Mouse (Mus musculus) neural tube, embryonic 14.5 days (tissue): ENCODE measurements at regions not wholly inside any gene's neighbourhood (a gene's known extent, or its start where the extent isn't known, plus 50 kb on each side); places are given as distances from the start of the nearest gene placed in this dataset.
A peak's percentile ranks its signal among the peaks of the same experiment; 100 is the strongest.

Experiments
- ATAC-seq: fragments of 200-750 bp; cut with Nextera tagmentation; 2 replicates; pipeline ENCODE4 v1.8.0; 2017; ENCODE audit warnings: low read depth, mild to moderate bottlenecking, moderate TSS enrichment, moderate library complexity
- H3K27ac ChIP-seq: fragments of 300-500 bp; sonication (generic); 2 replicates; pipeline ENCODE4 v1.5.1; 2014; ENCODE audit warnings: low read depth, mild to moderate bottlenecking, control low read depth, low read length, moderate library complexity, mixed read lengths
- H3K27me3 ChIP-seq: fragments of 300-500 bp; sonication (generic); 2 replicates; pipeline ENCODE4 v1.6.1; 2014; ENCODE audit warnings: low read length; ENCODE audit not compliant: control insufficient read depth, insufficient read depth
- H3K36me3 ChIP-seq: fragments of 300-500 bp; sonication (generic); 2 replicates; pipeline ENCODE4 v1.6.1; 2014; ENCODE audit warnings: low read length, mixed read lengths; ENCODE audit not compliant: control insufficient read depth, insufficient read depth
- H3K4me1 ChIP-seq: fragments of 300-500 bp; sonication (generic); 2 replicates; pipeline ENCODE4 v1.6.1; 2014; ENCODE audit warnings: low read length; ENCODE audit not compliant: control insufficient read depth, insufficient read depth
- H3K4me2 ChIP-seq: fragments of 300-500 bp; sonication (generic); 2 replicates; pipeline ENCODE4 v1.6.1; 2014; ENCODE audit warnings: mild to moderate bottlenecking, low read depth, low read length, control low read depth
- H3K4me3 ChIP-seq: fragments of 300-500 bp; sonication (generic); 2 replicates; pipeline ENCODE4 v1.5.1; 2014; ENCODE audit warnings: low read depth, low read length, control low read depth, mixed read lengths
- H3K9ac ChIP-seq: fragments of 300-500 bp; sonication (generic); replicated peaks from 2 replicates; pipeline ENCODE4 v1.6.1; 2014; ENCODE audit warnings: low read depth, mild to moderate bottlenecking, control low read depth, low read length, mixed read lengths
- H3K9me3 ChIP-seq: fragments of 300-500 bp; sonication (generic); 2 replicates; pipeline ENCODE4 v1.6.1; 2016; ENCODE audit warnings: low read length; ENCODE audit not compliant: control insufficient read depth
- WGBS: fragments of 180-500 bp; shearing (Covaris S2); extraction: QIAGEN DNeasy Blood & Tissue Kit; methylation state at CpG from one replicate; pipeline ENCODE4 v1.1.7; 2014; 5-methylcytosine and 5-hydroxymethylcytosine counted together

DNA sequence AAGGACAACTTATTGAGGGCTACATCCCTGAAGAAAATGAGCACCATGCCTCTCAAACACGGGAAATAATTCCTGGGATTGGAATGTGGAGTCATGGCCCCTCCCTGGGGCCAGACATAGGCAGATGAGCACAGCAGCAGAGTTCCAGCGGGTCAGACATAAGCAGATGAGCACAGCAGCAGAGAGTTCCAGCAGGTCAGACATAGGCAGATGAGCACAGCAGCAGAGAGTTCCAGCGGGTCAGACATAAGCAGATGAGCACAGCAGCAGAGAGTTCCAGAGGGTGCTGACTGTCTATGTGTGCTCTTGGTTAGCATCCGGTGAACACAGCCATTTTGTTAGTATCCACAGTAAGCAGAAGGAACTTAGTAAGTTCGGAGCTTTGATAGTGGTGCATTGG lies 126.2 kb upstream of the Ptprm start:
- Histone ChIP-seq H3K27me3 (no peaks in the 10 kb centered on the region), H3K36me3 (no peaks in the 10 kb centered on the region), H3K4me2 (no peak overlapping the region), H3K27ac (no peak overlapping the region), H3K9me3 (no peaks in the 10 kb centered on the region), H3K4me1 (no peaks in the 10 kb centered on the region), H3K9ac (no peak overlapping the region), H3K4me3 (no peak overlapping the region)
- ATAC-seq = 0 out of 2 replicates have a peak, but pooled peaks have one; percentile 17
- whole genome bisulfite sequencing = 83% methylated on average over 5 of the region's 5 CpGs

DNA sequence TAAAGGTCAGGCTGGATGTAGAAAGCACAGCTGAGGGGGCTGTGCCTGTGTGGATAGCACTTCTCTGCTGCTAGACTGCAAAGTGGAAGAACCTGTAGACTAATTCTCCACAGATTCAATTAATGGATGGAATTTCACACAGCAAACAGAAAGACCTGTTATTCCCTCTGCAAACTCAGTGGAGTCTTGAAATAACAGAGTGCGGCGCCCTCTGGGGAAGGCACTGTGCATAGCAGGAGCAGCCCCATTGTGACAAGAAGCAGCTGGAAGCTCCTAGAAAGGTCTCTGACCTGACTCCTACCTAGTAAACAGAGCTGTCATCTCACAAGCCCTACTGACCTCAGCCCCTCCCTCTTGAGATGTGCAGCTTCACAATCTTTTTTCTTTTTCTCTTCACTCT lies 118.9 kb upstream of the Ptprm start:
- H3K27ac ChIP-seq = no peak overlapping the region
- no peak for ATAC-seq
- WGBS = 43% methylated on average over 2 of the region's 2 CpGs
- no peaks in the 10 kb centered on the region for H3K27me3 ChIP-seq
- H3K4me1 ChIP-seq = no peaks in the 10 kb centered on the region
- no peaks in the 10 kb centered on the region for H3K9me3 ChIP-seq
- no peaks in the 10 kb centered on the region for H3K36me3 ChIP-seq
- H3K4me3 ChIP-seq = no peak overlapping the region
- H3K9ac ChIP-seq = no peak overlapping the region
- no peak overlapping the region for H3K4me2 ChIP-seq

DNA sequence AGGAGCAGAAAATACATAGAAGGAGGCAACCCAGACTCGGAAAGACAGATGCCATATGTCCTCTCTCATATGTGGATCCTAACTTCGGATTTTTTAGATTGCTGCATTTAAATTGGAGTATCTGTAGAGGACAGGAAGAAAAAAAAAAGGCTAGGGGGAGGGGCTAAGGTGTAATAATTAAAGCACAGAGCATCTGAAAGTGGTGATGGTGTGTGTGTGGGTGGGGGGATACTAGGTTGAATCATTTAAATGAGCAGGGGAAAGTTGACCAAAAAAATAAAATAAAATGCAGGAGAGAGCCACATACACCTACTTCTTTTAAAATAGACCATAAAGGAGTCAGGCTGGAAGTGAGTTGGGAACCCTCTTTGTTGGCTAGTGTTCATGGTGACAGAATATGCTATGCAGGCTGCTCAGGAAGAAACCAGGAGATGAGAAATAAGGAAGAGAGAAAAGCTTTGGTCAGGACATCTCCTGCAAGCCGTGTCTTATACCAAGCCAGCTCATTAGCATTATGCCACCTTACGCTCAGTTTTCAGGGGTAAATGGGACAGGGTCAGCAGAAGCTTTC lies 104.7 kb upstream of the Ptprm start:
- H3K4me1 ChIP-seq = no peaks in the 10 kb centered on the region
- H3K4me3 ChIP-seq = no peak overlapping the region
- H3K27ac ChIP-seq = no peak overlapping the region
- H3K9me3 ChIP-seq = no peaks in the 10 kb centered on the region
- no peaks in the 10 kb centered on the region for H3K27me3 ChIP-seq
- WGBS = 90% methylated on average over 4 of the region's 4 CpGs
- no peaks in the 10 kb centered on the region for H3K36me3 ChIP-seq
- no peak for ATAC-seq
- H3K9ac ChIP-seq = no peak overlapping the region
- H3K4me2 ChIP-seq = no peak overlapping the region

DNA sequence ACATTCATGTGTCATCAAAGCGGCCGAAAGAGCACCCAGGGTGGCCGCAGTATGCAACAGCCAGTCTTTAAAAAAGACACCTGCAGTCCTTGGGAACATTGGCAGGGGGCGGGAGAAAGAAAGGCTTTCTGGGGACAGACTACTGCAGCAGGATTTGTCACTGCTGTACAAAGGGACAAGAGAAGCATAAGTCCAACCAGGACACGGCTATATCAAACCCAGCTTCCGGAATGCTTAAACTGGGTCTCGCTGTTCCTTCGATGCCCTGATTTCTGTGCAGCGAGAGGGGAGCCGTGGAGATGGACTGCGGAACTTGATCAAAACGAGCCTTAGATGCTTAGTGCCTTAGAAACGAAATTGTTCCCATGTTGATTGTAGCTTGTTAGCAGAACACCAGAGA lies 97.7 kb upstream of the Ptprm start:
- no peak for ATAC-seq
- Histone ChIP-seq H3K9me3 (no peaks in the 10 kb centered on the region), H3K9ac (no peak overlapping the region), H3K4me3 (no peak overlapping the region), H3K36me3 (no peaks in the 10 kb centered on the region), H3K27ac (no peak overlapping the region), H3K27me3 (no peaks in the 10 kb centered on the region), H3K4me2 (no peak overlapping the region), H3K4me1 (no peaks in the 10 kb centered on the region)
- 80% methylated on average over 13 of the region's 13 CpGs for WGBS

DNA sequence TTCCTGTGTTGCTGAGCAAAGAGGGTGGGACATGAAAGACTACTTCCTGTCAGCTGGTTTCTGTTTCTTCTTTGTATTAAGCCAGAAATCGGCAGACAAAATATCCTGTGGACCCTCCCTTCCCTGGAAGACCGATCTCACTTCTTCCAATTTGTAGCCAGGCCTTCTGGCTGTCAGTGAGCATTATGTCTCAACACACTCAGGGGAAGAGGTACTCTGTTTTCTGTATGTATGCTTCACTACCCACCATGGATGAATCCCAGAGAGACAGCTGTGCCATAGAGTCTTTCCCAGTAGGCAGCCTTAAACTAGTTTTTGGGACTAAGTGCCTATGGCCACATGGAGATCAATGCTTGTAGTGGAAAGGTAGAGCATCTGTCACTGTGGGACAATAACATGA lies 96.8 kb upstream of the Ptprm start:
- 64% methylated on average over 2 of the region's 2 CpGs for WGBS
- Histone ChIP-seq H3K27me3 (no peaks in the 10 kb centered on the region), H3K9me3 (no peaks in the 10 kb centered on the region), H3K9ac (no peak overlapping the region), H3K27ac (no peak overlapping the region), H3K4me2 (no peak overlapping the region), H3K36me3 (no peaks in the 10 kb centered on the region), H3K4me1 (no peaks in the 10 kb centered on the region), H3K4me3 (no peak overlapping the region)
- ATAC-seq = no peak

DNA sequence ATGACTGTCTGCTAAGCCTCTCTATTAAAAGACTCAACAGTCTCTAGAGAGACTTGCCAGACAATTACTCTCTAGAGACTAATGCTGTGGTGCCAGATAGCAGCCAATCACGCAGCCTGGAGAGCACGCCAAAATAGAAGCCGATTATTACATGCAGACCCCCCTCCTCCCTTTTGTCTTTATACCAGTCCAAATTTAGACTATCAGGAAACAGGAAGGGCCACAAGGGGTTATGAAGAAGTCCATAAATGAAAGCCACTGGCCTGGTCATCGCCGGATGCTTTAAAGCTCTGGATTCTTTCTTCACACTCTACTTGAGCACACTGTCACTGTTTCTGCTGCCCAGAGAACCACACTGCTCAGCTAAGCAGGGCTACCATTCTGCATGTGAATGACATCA lies 95.8 kb upstream of the Ptprm start:
- H3K4me2 ChIP-seq = no peak overlapping the region
- H3K9me3 ChIP-seq = no peaks in the 10 kb centered on the region
- ATAC-seq = no peak
- WGBS = 76% methylated on average over 5 of the region's 5 CpGs
- no peaks in the 10 kb centered on the region for H3K27me3 ChIP-seq
- H3K4me3 ChIP-seq = no peak overlapping the region
- H3K4me1 ChIP-seq = no peaks in the 10 kb centered on the region
- no peaks in the 10 kb centered on the region for H3K36me3 ChIP-seq
- H3K9ac ChIP-seq = no peak overlapping the region
- no peak overlapping the region for H3K27ac ChIP-seq

DNA sequence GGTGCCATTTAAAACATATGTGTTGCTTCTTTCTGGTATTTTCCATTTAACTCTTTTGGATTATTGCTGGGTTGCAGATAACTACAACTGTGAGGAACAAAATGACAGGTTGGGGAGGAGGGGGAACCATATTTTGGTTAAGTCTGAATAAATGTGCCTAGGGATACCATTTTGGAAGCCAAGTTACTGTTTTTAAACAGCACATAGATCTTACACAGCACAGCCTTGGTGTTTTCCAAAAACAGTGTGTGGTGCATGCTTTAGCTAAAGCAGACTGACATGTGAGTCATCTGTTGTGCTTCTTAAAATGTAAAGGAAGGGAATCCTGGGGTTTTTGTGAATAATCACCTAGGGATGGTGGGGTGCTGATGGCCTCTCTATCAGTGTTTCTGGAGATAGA lies 91.7 kb upstream of the Ptprm start:
- Histone ChIP-seq H3K36me3 (no peaks in the 10 kb centered on the region), H3K27me3 (no peaks in the 10 kb centered on the region), H3K9me3 (no peaks in the 10 kb centered on the region), H3K4me1 (no peaks in the 10 kb centered on the region), H3K9ac (no peak overlapping the region), H3K4me3 (no peak overlapping the region), H3K27ac (no peak overlapping the region), H3K4me2 (no peak overlapping the region)
- ATAC-seq = no peak

DNA sequence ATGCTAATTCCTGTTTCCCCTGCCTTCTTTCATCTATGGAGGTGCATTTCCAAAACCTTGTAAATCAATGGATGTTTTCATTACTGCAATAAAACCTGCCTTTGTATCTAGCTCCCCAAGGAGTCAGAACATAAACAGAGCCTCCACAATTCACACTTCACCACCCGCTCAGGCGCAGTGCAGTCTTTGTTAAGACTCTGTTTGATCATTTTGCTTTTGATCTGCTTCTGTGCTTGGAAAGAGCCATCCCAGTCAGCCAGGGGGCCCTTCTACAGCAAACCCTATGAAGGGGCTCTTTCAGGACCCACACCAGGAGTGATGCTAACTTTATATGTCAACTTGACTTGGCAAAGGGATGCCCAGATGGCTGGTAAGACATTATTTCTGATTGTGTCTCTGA lies 86.7 kb upstream of the Ptprm start:
- no peak overlapping the region for H3K4me3 ChIP-seq
- no peaks in the 10 kb centered on the region for H3K4me1 ChIP-seq
- no peak overlapping the region for H3K9ac ChIP-seq
- H3K4me2 ChIP-seq = no peak overlapping the region
- ATAC-seq = no peak
- H3K27ac ChIP-seq = no peak overlapping the region
- 31% methylated on average over 2 of the region's 2 CpGs for WGBS
- H3K9me3 ChIP-seq = no peaks in the 10 kb centered on the region
- H3K27me3 ChIP-seq = no peaks in the 10 kb centered on the region
- H3K36me3 ChIP-seq = no peaks in the 10 kb centered on the region

DNA sequence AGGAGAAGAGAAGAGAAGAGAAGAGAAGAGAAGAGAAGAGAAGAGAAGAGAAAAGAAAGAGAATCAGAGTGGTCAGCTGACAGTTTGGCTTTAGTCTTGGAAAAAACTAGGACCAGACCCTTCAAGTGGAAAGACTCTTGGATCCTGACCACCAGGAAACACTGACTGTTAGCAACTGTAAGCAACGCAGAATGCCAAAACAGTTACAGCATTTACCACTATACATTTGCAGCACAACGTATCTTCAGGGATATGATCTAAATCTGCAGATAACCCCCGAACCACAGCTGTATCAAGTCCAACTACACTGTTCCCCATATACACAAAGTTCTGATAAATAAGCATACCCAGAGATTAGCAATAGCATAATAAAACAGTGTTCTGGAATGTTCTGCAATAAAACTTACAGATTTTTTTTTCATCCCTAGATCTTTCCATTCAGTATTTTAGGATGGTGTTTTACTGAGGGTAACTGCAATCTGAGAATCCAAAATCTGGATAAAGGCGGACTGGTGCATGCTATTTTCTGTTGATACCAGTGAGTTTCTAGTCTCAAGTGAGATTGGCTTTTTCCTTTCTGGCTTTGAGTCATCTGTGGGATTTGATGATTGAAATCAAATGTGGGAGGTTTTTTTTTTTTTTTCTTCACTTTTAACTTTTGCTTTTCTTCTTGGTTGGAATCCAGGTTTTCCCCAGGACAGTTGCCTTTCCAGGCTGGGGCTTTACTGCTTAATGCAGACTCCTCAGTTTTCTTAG lies 65.9 kb upstream of the Ptprm start:
- Histone ChIP-seq H3K27ac (no peak overlapping the region), H3K4me2 (no peak overlapping the region), H3K4me1 (no peaks in the 10 kb centered on the region), H3K9ac (no peak overlapping the region), H3K27me3 (no peaks in the 10 kb centered on the region), H3K4me3 (no peak overlapping the region), H3K9me3 (no peaks in the 10 kb centered on the region), H3K36me3 (no peaks in the 10 kb centered on the region)
- 86% methylated on average over 4 of the region's 4 CpGs for WGBS
- no peak for ATAC-seq
